Mouse (Mus musculus): Measurements from ENCODE around the gene Traf2.

Gene Traf2

GRCm38 (mm10) chr2:25546811-25547491 lies at the start of gene Traf2:
Gene Traf2, minus strand, starts transcription at chr2:25546940.
- peak; percentile 99 to 100 for DNase-seq

- peak in 1 of 2 experiments; percentile 39 for DNase-seq
Observed at GRCm38 (mm10) chr2:25591863-25592262, 45.1 kb upstream of the Traf2 start.

GRCm38 (mm10) chr2:25588227-25588907 lies 41.6 kb upstream of the Traf2 start:
- DNase-seq: no peak

- DNase-seq: no peak
Observed at GRCm38 (mm10) chr2:25587290-25587689, 40.5 kb upstream of the Traf2 start.

GRCm38 (mm10) chr2:25585601-25586000 lies 38.9 kb upstream of the Traf2 start:
- DNase-seq: no peak

- DNase-seq: no peak
Observed at GRCm38 (mm10) chr2:25584856-25585255, 38.1 kb upstream of the Traf2 start.

GRCm38 (mm10) chr2:25584152-25584551 lies 37.4 kb upstream of the Traf2 start:
- no peak for DNase-seq

- DNase-seq: no peak
Observed at GRCm38 (mm10) chr2:25583571-25583970, 36.8 kb upstream of the Traf2 start.

- DNase-seq: no peak
Observed at GRCm38 (mm10) chr2:25583120-25583481, 36.4 kb upstream of the Traf2 start.

- no peak for DNase-seq
Observed at GRCm38 (mm10) chr2:25582466-25583119, 35.9 kb upstream of the Traf2 start.

GRCm38 (mm10) chr2:25581901-25582301 lies 35.2 kb upstream of the Traf2 start:
- no peak for DNase-seq

- DNase-seq: peak; percentile 71 to 78
Observed at GRCm38 (mm10) chr2:25581294-25581864, 34.6 kb upstream of the Traf2 start, which contains the start of gene Ajm1. Gene Ajm1, minus strand, starts transcription at chr2:25581757.

- no peak for DNase-seq
Observed at GRCm38 (mm10) chr2:25580621-25581101, 33.9 kb upstream of the Traf2 start.

- DNase-seq: peak in 1 of 2 experiments; percentile 49
Observed at GRCm38 (mm10) chr2:25579737-25580460, 33.2 kb upstream of the Traf2 start.

- DNase-seq: no peak
Observed at GRCm38 (mm10) chr2:25578796-25579736, 32.3 kb upstream of the Traf2 start.

GRCm38 (mm10) chr2:25577951-25578795 lies 31.4 kb upstream of the Traf2 start:
- peak in 1 of 2 experiments; percentile 42 for DNase-seq

GRCm38 (mm10) chr2:25576965-25577891 lies 30.5 kb upstream of the Traf2 start:
- DNase-seq: no peak

- DNase-seq: no peak
Observed at GRCm38 (mm10) chr2:25576028-25576850, 29.5 kb upstream of the Traf2 start.

Measured in lung, postnatal 4 days (tissue).